Mouse (Mus musculus) Muller cell, postnatal 12 days (primary cell): ENCODE measurements around the gene Cradd.
A peak's percentile ranks its signal among the peaks of the same experiment; 100 is the strongest.

Experiments used
- DNase-seq: peaks from one replicate; pipeline ENCODE4 v3.0.0-alpha.2; 2015; ENCODE audit errors: inconsistent ontology term

Gene Cradd

DNA sequence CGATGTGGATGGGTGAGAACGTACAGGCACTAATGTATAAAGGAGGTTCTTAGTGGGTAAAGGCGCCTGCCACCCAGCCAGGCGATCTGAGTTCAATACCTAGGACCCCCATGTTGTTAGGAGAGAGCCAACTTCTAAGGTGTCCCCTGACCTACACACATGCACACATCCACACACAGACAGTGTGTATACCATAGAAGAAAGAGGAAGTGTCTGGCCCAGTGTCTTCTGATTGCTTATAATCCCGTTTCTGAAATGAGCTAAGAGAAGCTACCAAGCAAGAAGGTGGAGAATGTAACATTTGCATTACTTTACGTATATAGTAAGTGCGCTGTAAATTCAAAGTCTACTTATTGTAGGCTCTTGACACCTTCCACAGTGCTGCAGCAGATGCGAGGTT, 122.4 kb downstream of the Cradd start:
- no peak for DNase-seq

- DNase-seq = peak; percentile 75
These were observed 123.6 kb downstream of the Cradd start for GRCm38 (mm10) chr10:95200323-95200722.

DNA sequence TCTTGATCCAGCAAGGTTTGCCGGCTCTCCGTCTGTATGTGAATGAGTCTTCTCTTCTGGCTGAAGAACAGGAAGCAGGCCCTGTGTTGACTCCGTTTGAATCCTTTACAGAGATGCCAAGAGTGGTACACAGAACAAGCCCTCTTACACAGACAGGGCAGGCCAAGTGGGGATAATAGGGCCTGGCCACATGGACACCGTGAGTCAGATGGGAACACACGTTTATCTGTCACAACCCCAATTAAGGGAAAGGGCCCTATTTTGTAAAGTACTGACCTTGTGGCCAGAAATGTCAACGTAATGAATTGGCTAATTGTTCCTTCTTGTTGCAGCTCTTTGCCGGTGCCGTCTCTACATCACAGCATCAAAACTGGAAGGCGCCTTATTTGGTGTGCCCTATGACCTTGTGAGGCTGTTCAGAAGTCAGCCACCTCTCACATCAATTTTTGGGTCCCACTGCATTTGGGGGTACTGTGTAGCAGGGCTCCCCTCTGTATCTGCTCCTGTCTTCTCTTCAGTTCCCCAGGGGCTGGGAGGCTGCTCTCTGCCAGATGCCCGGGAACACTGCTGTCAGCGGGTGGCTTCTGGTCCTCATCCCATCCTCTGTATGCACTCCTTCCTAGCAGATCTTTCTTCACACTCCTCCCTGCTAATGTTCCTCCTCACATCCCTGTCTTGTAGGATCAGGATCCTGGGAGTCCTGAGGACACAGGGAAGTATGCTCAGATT, 124.2 kb downstream of the Cradd start:
- peak; percentile 94 for DNase-seq

DNA sequence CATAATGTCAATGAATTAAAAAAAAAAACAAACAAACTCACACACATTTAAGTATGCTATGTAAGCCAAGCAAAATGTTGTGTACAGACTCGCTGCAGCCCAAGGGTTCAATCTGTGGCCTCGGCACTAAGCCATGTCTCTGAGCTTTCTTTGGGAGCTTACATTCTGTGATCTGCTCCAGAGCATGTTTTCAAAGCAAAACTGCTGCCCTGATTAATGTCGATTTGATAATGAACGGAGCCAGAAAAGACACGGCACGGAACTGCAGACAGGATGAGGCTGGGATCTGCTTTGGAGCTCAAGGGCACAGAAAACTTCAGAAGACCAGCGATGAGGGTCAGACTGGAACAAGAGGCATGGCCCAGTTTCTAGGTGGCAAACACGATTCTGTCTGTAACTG, 126.6 kb downstream of the Cradd start:
- DNase-seq = no peak

- DNase-seq = no peak
These were observed 128.2 kb downstream of the Cradd start for GRCm38 (mm10) chr10:95195719-95196118.

GRCm38 (mm10) chr10:95194776-95195175, 129.2 kb downstream of the Cradd start:
- peak; percentile 72 for DNase-seq

- no peak for DNase-seq
These were observed 130.1 kb downstream of the Cradd start for GRCm38 (mm10) chr10:95193875-95194281.

GRCm38 (mm10) chr10:95191881-95192280, 132.1 kb downstream of the Cradd start:
- DNase-seq = no peak

DNA sequence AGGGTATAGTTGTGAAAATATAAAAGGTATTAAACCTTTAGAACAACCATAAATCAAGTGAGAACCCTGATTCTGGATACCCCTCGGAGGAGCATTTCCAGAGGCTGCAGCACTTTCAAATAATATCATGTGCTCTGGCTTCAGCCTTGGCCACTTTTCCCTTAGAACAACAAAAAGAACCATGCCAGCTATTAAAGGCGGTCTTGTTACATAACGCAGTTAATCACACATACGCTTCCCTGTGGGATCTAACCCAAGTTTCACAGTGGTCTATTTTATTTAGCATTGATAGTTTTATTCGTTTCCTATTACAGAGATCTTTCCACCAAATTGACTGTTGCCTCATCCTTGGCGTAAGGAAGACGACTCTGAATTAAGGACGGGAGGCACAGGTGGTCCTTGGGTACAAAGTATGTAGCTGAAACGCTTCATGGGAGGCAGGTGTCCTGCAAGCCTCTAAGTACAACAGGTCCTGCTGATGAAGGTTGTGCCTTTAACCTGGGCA, 132.7 kb downstream of the Cradd start:
- no peak for DNase-seq

DNA sequence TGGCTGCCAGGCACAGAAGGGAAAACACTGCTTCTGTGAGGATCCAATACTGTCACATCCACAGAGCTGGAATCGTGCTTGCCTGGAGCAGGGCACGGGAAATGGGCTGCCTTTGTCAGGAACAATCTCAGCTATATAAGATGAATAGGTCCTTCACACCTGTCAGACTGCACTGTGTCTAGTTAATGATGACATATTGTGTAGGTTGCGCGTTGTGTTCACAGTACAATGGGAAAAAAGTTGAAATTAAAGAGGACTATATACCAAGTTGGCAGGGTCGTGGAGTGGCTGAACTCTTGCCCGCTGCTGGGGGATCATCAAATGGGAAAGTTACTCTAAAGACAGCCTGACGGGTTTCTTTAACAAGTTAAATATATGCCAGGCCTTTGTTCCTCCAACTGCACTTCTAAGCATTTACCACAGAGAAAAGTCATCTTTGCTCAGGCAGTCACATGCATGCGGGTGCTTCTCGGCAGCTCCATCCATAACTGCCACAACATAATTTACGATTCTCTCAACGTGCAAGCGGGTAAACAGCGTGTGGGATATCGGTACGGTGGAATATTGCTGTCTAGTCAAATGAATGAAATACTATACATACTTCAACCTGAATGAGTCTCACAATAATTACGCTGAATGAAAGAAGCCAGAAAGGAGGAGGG, 134.3 kb downstream of the Cradd start:
- no peak for DNase-seq

GRCm38 (mm10) chr10:95184210-95184609, 139.7 kb downstream of the Cradd start:
- no peak for DNase-seq

GRCm38 (mm10) chr10:95183051-95183450, 140.9 kb downstream of the Cradd start:
- peak; percentile 91 for DNase-seq

DNA sequence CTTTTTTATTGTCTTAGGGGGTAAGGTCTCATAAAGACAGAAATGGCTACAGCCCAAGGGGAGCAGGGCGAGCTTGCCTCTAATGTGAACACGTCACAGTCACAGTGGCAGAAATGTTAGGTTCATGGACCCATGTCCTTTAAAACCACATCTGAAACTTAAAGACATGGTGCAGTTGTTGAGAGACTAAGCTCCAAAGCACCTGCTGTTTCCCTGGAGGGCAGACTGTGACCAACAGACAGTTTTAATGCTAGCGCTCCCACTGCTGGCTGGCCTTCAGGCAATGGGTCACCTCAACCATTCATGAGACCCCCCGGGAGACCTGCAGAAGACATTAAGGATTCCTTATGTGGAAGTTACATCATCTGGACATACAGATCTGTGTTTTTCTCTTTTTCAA, 141.5 kb downstream of the Cradd start:
- no peak for DNase-seq

- DNase-seq = no peak
These were observed 142.4 kb downstream of the Cradd start for GRCm38 (mm10) chr10:95181553-95181952.

GRCm38 (mm10) chr10:95180900-95181299, 143.0 kb downstream of the Cradd start:
- DNase-seq = no peak

DNA sequence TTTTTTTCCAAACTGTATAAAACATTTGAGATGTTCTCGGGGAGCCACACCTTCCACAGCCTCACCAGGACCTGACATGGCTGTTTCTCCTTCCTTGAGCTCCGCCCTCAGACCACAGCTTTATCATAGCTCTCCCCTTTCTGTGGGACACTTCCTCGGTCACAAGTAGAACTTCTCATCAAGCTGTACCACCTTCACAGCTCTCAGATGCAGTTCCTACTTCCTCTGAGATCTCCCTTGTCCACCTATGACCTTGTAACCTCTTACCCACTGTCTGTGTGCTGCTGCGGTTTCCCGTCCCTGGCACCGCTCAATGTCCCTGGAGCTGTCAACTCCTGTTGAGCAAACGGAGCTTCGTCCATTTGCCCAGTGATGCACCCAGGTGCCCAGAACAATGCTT, 143.8 kb downstream of the Cradd start:
- DNase-seq = no peak

DNA sequence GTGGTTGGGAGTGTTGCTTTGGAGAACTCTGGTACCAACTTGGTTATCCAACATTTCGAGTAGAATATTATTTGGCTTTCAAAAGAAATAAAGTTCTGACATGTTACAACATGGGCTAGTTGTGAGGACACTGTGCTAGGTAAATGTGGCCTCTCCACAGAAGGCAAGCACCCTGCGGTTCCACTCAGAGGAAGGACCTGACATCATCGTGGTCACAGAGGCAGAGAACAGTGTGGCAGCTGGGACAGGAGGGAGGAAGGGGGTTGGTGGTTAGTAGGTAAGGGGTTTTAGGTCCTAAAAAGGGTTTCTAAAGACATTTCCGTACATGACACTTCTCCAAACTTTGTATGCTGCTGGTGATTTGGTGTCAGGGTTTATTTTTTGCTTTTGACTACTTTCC, 145.1 kb downstream of the Cradd start:
- no peak for DNase-seq

GRCm38 (mm10) chr10:95175423-95176120, 148.4 kb downstream of the Cradd start:
- no peak for DNase-seq

DNA sequence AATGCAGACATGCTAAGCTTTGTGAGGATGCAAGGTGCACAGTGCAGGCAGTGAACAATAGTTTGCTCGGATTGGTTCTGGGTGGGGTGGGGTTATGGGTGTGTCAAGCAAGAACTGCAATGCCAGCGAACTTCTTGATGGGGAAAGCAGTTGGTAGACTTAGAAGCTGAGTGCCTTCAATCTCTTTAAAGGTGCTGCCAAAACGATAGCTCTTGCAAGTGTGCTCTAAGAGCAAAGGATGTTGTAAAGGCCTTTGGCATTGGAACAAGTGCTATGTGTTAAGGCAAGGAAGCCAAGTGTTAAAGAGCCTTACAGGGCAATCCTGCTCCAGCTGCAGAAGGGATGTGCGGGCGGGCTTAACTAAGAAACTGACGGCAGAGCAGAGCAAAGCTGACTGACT, 149.7 kb downstream of the Cradd start:
- no peak for DNase-seq

DNA sequence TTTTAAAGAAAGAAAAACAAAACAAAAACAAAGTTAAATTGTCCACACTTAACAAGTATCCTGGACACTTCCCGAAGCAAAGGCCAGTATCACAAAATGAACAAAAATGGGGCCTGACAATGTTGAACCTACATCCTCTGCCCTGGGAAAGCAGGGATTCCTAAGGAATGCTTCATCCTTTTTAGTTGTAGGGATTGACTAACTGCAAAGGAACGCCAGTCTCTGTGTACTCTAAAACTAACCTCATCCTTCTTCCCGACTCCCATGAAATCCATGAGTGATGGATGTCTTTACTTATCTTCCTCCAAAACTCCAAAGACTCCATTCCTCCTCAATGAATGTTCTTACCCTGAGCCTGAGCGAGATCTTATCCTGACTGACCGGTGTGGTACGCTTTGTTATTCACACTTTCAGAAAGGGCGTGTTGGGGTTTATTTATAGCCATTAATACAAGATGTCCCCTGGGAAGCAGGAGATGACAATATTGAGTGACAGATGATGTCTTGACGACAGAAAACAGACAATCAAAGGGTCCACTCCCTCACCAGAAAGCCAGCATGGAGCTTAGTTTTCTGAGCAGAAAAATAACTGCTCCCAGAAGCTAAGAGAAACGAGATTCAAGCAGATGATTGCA, 153.1 kb downstream of the Cradd start:
- DNase-seq = no peak

DNA sequence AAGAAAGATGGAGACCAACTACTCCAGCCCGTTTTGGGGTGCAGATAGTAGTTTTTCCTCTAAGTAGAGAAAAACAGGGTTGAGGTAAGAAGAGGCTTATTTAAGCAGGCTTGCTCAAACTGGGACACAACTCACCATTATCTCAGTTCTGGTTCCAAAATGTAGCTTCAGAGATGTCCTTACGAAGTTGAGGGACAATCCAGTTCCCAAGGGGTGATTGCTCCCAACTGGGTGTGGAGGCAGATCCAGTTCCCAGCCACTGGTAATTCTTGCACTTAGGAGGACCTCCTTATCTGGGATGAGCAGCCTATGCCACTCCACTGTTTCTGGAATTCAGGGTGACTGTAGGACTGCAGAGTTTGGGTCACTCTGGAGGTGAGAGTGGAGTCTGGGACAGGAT, 159.0 kb downstream of the Cradd start:
- no peak for DNase-seq

GRCm38 (mm10) chr10:95162691-95163374, 161.1 kb downstream of the Cradd start:
- DNase-seq = peak; percentile 43
